Mouse (Mus musculus) myocyte (in vitro differentiated cells): ENCODE results near the gene Gm20696.

ENCODE experiments used
- MAX ChIP-seq: IDR thresholded peaks from one replicate; pipeline ENCODE4 v1.6.1; 2011; ENCODE audit warnings: low read depth, mild to moderate bottlenecking, control low read depth
- POLR2A ChIP-seq: IDR thresholded peaks from one replicate; pipeline ENCODE4 v1.6.1; 2011; ENCODE audit warnings: low read depth, mild to moderate bottlenecking, control low read depth, moderate library complexity; ENCODE audit not compliant: insufficient read length
- SRF ChIP-seq: IDR thresholded peaks from one replicate; pipeline ENCODE4 v1.6.1; 2011; ENCODE audit warnings: low read depth; ENCODE audit not compliant: control insufficient read depth, insufficient read length
- TCF12 ChIP-seq: IDR thresholded peaks from one replicate; pipeline ENCODE4 v1.6.1; 2011; ENCODE audit warnings: mild to moderate bottlenecking, control low read depth; ENCODE audit not compliant: poor library complexity, insufficient read depth, severe bottlenecking
- USF1 ChIP-seq: IDR thresholded peaks from one replicate; pipeline ENCODE4 v1.6.1; 2011; ENCODE audit warnings: low read depth, mild to moderate bottlenecking, control low read depth, moderate library complexity

DNA sequence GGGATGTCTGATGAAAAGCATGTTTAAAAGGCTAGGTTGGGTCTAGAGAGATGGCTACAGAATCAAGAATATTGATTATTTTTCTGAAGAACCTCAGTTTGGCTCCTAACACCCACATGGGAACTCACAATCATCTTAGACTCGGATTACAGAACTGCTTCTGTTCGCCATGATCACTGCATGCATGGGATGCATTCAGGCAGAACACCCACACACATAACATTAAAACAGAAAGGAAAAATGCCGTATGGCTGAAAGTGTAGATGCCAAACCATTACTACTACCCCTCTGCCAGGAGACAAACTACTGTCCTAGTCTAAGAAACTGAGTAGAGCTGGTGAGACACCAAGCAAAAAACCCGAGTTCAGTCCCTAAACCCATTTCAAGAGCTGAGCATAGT, 336.4 kb downstream of the Gm20696 start:
- TF ChIP-seq MAX (no peak), POLR2A (no peak), SRF (no peak), USF1 (no peak), TCF12 (no peak)
